Mouse (Mus musculus) adrenal gland, postnatal 25 days (tissue): ENCODE measurements at regions not wholly inside any gene's neighbourhood (a gene's known extent, or its start where the extent isn't known, plus 50 kb on each side); places are given as distances from the start of the nearest gene placed in this dataset.
A peak's percentile ranks its signal among the peaks of the same experiment; 100 is the strongest.

Experiments used
- DNase-seq: peaks from one replicate; pipeline ENCODE4 v3.0.0; 2021; ENCODE audit warnings: mixed read lengths

DNA sequence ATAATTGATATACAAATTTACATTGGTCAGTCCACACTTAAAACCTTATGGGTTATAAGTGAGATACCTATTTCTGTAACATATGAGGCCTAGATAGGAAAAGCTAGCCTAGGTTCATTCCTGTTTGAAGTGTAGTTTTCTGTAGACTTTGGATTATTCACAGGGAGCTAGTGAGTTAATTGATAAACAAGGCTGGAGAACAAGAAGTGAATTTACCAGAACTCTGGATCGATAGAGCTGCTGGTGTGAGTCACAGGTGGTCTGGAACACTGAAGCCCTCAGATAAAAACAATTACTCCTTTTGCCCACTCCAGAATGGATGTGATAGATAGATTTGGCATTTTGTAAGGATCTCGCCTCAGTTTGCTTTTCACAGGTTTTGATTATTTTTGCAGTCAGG, 62.0 kb upstream of the Rtl1 start:
- DNase-seq = no peak

DNA sequence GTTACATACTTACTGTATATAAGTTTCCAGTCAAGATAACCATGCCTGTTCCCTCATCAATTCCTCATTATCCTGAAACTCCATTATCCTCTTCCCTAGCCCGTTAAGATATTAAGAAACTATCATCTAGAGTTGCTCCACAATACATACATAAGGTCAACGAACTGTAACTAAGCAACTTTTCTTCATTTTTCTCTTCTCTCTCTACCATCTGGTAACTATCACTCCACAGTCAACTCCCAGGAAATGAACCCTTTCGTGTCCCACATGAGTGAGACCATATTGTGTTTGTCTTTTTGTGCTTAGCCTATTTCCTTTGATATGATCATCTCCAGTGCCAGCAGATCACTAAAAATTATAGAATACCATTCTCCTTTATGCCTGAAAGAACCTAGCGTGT, 74.6 kb upstream of the Rtl1 start:
- no peak for DNase-seq

GRCm38 (mm10) chr12:109694046-109694445, 93.9 kb upstream of the Rtl1 start:
- DNase-seq = peak; percentile 19

DNA sequence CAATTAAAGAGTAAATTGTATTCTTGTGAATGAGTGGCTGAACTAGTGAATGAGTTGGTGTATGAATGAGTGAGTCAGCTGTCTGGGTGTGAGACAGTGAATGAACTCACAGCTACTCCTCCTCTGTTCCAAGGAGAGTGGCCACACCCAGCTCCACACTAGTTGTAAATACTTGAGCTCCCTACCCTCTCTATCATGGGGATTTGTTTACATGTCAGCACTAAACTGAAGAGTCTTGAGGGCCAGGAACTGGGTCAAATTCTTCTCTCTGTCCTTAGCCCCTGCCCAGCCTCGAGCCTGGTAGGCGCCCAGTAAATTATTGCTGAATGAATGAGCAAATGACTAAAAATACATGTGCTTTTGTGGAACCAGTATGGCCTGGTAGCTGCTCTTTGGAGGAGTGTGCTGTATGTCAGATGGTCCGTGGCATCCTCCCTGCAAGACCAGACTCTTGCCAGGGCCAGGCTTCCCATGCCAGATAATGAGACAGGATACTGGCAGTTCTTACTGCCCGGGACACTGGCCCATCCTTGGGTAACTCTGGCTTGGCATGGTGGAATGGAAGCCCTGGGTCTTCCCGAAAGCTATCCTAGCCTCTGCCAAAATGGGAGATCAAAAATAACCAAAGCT, 94.8 kb upstream of the Rtl1 start:
- peak; percentile 24 for DNase-seq

DNA sequence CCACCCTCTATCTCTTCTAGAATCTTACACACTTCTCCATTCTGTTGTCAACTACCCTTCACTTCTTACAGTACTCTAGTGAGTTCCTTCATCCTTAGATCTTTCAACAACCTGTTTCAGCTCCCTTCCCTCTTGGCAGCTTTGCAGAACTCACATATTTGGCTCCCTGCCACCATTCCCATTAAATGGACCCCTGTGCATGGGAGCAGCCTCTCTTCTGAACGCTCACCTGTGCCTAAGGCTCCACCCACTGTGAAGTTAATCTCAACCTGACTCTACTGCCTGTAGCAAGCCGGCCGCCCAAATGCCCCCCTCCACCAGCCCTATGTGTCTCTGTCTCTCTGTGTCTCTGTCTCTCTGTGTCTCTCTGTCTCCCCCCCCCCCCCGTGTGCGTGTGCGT, 106.7 kb upstream of the Rtl1 start:
- DNase-seq = no peak

- DNase-seq = no peak
Observed at GRCm38 (mm10) chr12:109709661-109710060, 109.5 kb upstream of the Rtl1 start.

DNA sequence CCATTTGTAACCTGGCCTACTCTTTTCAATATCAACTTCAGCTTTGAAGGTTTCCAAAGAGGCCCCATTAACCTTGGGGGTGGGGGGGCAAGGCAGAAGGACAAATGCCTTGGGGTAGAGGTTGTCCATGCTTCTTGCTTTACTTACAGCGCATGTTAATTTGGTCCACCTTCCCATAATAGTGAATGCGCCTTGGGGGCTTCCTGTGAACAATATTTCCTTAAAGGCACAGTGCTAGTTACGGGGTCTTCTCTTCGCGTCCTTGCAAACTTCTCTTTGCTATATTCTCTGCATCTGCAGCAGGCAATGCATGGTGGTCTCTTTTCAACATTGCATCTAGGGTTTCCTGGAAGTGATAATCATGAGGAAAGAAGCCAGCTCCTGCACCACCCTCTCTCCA, 111.3 kb upstream of the Rtl1 start:
- no peak for DNase-seq

- no peak for DNase-seq
Observed at GRCm38 (mm10) chr12:109711946-109712345, 111.8 kb upstream of the Rtl1 start.

DNA sequence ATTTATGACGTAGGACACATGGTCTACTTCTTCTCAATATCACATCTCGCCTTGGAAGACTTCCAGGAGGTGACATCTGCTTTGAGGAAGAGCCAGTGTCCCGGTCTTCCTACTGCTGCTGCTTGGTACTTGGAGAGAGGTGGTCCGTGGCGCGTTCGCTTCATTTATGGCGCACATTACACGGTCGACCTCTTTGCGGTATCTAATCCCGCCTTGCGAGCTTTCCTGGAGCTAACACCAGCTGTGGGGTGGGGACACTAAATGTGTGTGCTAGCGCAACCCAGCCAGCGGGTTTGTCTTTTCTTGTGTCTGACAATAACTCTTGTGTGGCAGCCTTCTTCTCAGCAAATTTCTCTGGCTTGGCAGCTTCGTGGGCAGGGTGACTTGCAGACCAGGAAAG, 112.3 kb upstream of the Rtl1 start:
- no peak for DNase-seq

DNA sequence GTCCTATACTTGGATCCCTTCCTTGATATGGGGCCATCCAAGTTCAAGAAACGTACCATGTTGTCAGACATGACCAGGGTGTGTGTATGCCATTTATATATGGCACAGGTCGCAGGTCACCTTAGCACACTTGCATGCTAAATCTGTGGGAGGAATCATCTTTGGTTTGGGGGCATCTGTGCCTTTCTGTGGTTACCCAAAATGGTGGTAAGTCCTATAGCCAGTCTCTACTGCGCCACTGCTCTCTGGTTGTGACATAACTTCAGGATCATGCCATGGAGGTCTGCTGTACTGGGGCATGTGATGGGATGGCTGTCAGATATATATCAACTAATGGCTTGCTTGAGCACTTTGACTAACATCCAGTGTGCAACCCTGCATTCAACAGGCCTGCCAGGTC, 112.9 kb upstream of the Rtl1 start:
- no peak for DNase-seq

GRCm38 (mm10) chr12:109714061-109714460, 113.9 kb upstream of the Rtl1 start:
- no peak for DNase-seq

DNA sequence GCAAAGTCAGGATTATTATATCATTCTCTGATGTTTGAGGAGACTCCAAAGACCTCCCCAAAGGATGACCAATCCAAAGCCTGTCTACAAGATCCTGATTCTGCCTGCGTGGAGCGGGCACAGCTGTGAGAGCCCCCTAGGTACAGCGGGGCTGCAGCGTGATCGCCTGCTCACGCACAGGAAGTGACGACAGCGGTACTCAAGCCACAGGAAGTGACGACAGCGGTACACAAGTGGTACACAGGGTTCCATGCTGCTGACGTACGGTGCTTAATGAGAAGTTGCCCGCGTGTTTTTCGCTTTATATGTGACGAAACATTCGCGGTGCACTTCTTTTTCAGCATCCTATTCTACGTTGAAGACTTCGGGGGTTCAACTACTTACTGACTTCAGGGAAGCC, 116.9 kb upstream of the Rtl1 start:
- DNase-seq = no peak

DNA sequence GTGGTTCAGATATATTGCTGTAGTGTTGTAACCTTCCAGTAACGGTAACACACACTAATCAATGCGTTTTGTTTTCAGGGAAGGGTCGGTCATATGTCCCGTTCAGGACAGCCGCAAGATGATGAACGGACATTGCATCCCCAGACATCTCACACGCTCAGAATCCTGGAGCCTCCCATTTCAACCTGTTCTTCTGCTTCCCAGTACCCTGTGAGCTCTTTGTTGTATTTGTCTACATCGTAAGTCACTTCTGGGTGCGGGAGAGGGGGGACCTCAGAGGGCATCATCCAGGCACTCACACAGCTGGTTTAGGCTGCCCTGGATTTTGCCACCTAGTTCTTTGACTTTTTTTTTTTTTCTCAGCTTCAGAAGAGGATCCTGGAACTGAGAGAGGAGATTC, 117.9 kb upstream of the Rtl1 start:
- DNase-seq = no peak

GRCm38 (mm10) chr12:109738201-109738600, 138.1 kb upstream of the Rtl1 start:
- DNase-seq = no peak

- DNase-seq = no peak
Observed at GRCm38 (mm10) chr12:109738911-109739310, 138.8 kb upstream of the Rtl1 start.

DNA sequence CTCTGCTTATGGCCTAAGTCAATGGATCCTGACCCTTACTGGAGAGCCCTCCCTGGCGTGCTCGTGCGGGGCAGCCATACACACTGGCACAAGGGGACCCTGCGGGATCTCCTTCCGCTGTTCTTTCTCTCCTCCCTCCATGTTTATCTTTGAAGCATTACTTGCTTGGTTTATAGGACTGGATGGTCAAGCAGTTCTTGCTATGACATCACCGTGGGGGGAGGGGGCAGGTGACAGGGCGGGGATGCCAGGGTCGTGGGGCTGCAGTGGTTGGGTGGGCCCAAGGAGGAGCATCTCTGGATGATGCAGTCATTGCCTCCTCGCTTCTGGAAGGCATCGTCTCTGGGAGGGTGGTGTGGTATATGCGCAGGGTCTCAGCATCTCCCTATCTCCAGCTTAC, 142.4 kb upstream of the Rtl1 start:
- no peak for DNase-seq

- DNase-seq = no peak
Observed at GRCm38 (mm10) chr12:109743036-109743650, 143.0 kb upstream of the Rtl1 start.

DNA sequence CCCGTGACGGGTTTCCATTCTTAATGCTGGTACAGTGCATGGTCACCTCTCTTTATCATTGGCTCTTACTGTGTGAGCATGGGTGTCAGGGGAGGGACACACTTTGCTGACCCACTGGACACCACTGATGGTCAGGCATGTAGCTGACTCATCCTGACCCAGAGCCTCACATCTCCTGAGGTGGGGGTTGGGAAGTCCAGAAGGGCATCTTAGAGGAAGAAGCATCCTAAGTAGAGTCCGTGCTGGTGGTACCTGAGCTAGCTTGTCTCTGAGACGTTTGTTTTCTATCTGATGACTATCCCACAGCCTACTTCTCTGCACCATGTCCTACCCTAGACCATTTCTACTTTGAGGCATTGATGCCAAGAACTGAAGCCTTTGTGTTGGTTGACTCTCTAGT, 144.1 kb upstream of the Rtl1 start:
- DNase-seq = no peak

GRCm38 (mm10) chr12:109745731-109746484, 145.8 kb upstream of the Rtl1 start:
- no peak for DNase-seq

- DNase-seq = no peak
Observed at GRCm38 (mm10) chr12:109747201-109747600, 147.1 kb upstream of the Rtl1 start.

GRCm38 (mm10) chr12:109747776-109748175, 147.6 kb upstream of the Rtl1 start:
- DNase-seq = no peak

- DNase-seq = no peak
Observed at GRCm38 (mm10) chr12:109748326-109749059, 148.4 kb upstream of the Rtl1 start.

DNA sequence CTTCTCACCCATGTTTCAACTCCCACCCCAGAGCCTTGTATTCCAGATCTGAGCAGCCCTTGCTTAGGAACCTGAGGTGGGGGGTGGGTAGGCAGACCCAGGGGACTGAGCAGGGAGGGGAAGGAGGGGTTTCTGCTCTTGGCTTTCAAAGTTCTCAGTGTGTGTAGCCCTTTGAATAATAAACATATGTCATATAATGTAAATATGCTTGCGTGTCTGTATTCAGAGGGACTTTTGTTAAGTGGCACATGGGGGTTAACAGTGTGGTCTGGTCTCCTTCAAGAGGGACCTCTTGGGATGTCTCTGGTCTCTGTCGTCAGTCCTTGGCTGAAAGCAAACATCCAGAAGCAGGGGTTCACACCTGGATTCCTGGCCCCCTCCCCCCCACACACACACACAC, 149.1 kb upstream of the Rtl1 start:
- DNase-seq = no peak
